Comparison of ENCODE assay signal across 26 mouse cellular contexts in the genomic region with DNA sequence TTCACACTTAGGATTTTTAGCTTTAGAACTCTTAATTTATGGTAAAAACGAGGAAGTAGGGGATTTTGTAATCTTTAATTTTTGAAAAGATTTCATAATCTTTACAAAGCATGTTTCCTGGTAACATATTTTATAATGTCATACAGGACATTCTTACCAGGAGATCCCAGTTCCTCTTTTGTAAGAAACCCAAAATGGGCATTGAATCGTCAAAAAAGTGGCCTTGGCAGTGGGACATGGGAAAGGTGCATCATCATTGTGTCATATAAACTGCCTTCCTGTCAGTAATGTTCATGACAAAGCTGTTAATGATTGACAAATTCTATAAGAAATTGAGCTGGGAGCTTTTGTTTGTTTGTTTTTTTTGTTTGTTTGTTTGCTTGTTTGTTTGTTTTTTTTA. TPM values are rescaled to one million over a fixed set of nuclear protein-coding genes. Genes with fewer than 3 reads are reported as not detected.
"Had no signal": no experiment of that assay in that cellular context is flagged by ENCODE, and none has a peak within 500 bp of the region (broad histone marks: within the 10 kb centered on the region; RNA-seq: fewer than 3 reads in every experiment).

No protein-coding gene starts in this region.

- DNase-seq: lung, adult 18-20 months; lung, embryonic 14.5 days; lung, postnatal 10 days; lung, postnatal 4 days; midbrain, embryonic 14.5 days; right cerebral cortex, postnatal 14 days; right cerebral cortex, postnatal 4 days; spleen, adult 18-20 months; thymus, adult 2 months; thymus, postnatal 36 days had no signal

- ATAC-seq: liver, embryonic 12.5 days; midbrain, embryonic 16.5 days had no signal

RNA-seq across cellular contexts. Expression of a gene that starts 5.8 kb away (rescaled TPM):
- total RNA-seq: megakaryocyte-erythroid progenitor cell, adult 5-6 weeks; neutrophil, adult 5-6 weeks had no signal
- polyA plus RNA-seq: liver, embryonic 12.5 days; liver, embryonic 14.5 days; liver, embryonic 16.5 days; lung, embryonic 14.5 days; lung, embryonic 16.5 days; midbrain, embryonic 10.5 days; midbrain, embryonic 12.5 days; midbrain, embryonic 14.5 days; midbrain, embryonic 16.5 days; myocyte; neural tube, embryonic 12.5 days; neural tube, embryonic 14.5 days; small intestine, adult 2 months; stomach, embryonic 15.5 days; stomach, postnatal 0 days; testis, adult 2 months had no signal

RNA-seq across cellular contexts. Expression of a gene that starts 13.6 kb away (rescaled TPM):
- total RNA-seq: megakaryocyte-erythroid progenitor cell, adult 5-6 weeks; neutrophil, adult 5-6 weeks had no signal
- polyA plus RNA-seq: liver, embryonic 12.5 days; liver, embryonic 14.5 days; liver, embryonic 16.5 days; lung, embryonic 14.5 days; lung, embryonic 16.5 days; midbrain, embryonic 10.5 days; midbrain, embryonic 12.5 days; midbrain, embryonic 14.5 days; midbrain, embryonic 16.5 days; myocyte; neural tube, embryonic 12.5 days; neural tube, embryonic 14.5 days; small intestine, adult 2 months; stomach, embryonic 15.5 days; stomach, postnatal 0 days; testis, adult 2 months; thymus, adult 2 months had no signal

RNA-seq across cellular contexts. Expression of a gene that starts 15.8 kb away (rescaled TPM):
- total RNA-seq: megakaryocyte-erythroid progenitor cell, adult 5-6 weeks; neutrophil, adult 5-6 weeks had no signal
- polyA plus RNA-seq: liver, embryonic 12.5 days; liver, embryonic 14.5 days; liver, embryonic 16.5 days; lung, embryonic 14.5 days; lung, embryonic 16.5 days; midbrain, embryonic 10.5 days; midbrain, embryonic 12.5 days; midbrain, embryonic 14.5 days; midbrain, embryonic 16.5 days; myocyte; neural tube, embryonic 12.5 days; neural tube, embryonic 14.5 days; small intestine, adult 2 months; stomach, embryonic 15.5 days; stomach, postnatal 0 days; thymus, adult 2 months had no signal

RNA-seq across cellular contexts. Expression of a gene that starts 36.3 kb away (rescaled TPM):
- total RNA-seq: megakaryocyte-erythroid progenitor cell, adult 5-6 weeks; neutrophil, adult 5-6 weeks had no signal
- polyA plus RNA-seq: liver, embryonic 12.5 days; liver, embryonic 14.5 days; liver, embryonic 16.5 days; lung, embryonic 14.5 days; lung, embryonic 16.5 days; midbrain, embryonic 10.5 days; midbrain, embryonic 12.5 days; midbrain, embryonic 14.5 days; midbrain, embryonic 16.5 days; myocyte; neural tube, embryonic 12.5 days; neural tube, embryonic 14.5 days; small intestine, adult 2 months; stomach, embryonic 15.5 days; stomach, postnatal 0 days; testis, adult 2 months had no signal
